Mouse (Mus musculus): ENCODE results near the gene Lysmd4. TPM values are rescaled to one million over a fixed set of nuclear protein-coding genes. Genes with fewer than 3 reads are reported as not detected.

Lysmd4 gene
- total RNA-seq, 4 experiments from 2014 or later: 31.5 to 34.1 (median 33.3) TPM

DNA sequence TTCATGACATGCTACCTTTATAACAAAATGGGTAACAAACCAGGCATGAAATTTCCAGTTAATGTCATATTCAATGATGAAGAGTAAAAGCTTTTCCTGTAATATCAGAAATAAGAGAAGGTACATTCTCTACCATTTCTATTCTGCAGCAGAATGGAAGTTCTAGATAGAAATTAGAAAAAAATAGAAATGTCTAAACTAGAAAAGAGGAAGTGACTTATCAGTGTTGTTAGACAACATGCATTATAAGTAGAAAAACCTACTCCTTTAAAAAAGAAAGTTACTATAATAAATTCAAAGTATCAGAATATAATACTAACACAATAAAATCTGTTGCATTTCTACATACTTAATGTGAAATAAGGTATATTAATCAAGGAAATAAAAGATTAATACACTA is 96.4 kb downstream of the Lysmd4 start:
- no peak for DNase-seq (ENCODE audit: low spot score in 2 of 2)

DNA sequence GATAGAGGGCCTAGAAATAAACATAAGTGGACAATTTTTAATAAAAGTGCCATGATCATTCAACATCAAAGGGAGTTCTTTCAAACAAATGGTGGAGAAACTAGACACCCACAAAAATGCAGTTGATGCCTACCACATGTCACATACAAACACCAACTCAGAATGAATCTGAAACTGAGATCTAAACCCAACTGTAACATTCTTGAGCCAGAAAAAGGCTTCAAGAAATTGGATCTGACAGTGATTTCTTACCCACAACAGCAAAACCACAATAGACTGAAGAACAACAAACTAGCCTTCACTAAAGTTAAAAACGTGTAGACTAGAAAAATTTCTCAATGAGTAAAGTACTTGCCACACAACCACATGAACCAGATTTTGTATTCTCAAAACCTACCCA is 98.0 kb downstream of the Lysmd4 start:
- no peak for DNase-seq (ENCODE audit: low spot score in 2 of 2)

DNA sequence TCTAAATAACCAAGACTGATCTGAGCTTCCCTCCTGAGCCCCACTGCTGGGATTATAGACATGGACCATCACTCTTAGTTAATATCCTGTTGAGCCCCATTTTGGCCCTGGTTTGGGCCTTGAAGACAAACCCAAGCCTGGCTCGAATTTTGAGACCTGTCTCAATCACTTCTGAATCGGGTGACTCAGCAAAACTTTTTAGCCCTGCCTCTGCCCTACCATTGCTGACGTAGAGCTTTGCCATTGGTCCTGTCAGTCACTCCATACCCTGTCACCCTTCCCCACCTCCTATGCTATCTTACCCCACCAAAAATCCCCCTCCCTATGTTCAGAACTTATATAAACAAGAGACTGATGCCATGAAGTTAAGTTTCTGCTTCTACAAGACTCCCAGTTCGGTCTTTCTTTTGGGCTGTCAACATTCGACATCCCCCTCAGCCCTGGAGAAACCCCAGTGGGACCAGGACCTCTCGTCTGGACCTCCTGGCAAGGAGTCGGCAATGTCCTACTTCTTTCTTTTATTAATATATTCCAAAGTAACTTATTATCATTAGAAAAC is 119.8 kb downstream of the Lysmd4 start:
- DNase-seq (ENCODE audit: low spot score in 2 of 2): no peak

DNA sequence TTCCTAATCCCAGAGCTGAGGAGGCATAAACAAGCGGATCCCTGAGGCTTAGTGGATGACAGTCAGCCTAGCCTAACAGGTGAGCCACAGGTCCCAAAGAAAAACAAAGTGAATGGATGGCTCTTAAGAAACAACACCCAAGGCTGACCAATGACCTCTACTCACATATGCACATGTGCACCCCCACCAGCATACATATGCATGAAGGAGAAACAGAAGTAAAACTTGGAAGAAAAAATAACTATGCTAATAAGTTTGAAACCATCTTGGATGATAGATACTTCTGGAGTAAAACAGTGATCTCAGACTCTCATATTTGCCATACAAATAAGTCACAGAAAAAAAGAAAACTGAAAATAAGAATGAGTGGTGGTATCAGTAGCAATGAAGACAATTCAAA is 122.1 kb downstream of the Lysmd4 start:
- DNase-seq (ENCODE audit: low spot score in 2 of 2): no peak

DNA sequence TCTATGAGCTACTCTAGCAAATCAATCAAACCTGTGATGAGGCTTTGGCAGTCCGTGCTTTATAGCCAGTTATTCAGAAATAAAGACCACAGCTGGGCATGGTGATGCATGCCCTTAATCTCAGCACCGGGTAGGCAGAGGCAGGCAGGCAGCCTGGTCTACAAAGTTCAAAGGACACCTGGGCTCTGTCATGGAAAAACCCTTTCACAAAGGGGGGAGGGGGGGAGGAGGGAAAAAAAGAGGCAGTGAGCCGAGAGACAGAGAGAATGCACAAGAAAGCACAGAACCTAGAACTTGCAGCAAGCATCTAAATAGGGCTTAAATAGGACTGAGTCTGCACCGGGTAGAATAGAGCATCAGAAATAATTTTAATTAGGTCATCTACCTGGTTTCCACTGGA is 130.6 kb downstream of the Lysmd4 start:
- no peak for DNase-seq (ENCODE audit: low spot score in 2 of 2)

DNA sequence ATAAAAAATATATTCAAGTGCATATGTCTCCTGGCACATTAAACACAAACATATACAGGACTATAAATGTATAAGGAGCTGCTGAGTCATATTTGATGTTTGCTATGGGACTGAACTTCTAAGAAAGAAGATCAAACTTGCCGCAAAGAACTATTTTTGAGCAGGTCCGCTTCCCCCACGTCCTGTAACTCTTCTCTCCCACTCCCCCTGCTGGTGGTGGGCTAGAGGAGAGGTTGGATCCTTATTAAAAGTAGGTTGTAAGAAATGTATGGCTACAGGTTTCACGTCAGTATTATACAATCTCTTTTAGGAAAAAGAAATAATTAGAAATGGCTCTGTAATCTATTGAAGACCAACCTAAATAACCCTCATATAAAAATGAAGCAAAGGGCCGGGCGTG is 131.3 kb downstream of the Lysmd4 start:
- DNase-seq (ENCODE audit: low spot score in 2 of 2): no peak

DNA sequence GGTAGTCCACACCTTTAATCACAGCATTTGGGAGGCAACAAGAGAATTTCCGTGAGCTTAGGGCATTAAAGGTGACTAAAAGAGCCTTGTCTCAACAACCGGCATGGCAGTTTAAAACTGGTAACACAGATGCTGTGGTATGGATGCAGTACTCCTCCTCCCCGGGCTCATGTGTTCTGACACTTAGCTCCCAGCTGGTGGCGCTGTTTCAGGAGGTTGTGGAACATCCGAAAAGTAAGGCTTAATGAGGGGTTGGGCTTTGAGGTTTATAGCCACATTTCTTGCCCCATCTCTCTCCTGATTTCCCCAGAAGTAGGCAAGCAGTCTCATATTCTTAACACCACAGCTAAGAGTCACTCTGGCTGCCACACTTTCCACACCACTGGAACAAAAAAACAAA is 133.5 kb downstream of the Lysmd4 start:
- no peak for DNase-seq (ENCODE audit: low spot score in 2 of 2)

Other genes starting within 250 kb of the Lysmd4 start
- 100 to 1,000 TPM; 139 to 155 (median 150) TPM for gene Mef2a, start 150.3 kb downstream of the Lysmd4 start, total RNA-seq (2022)

Data from layer of hippocampus, adult 8-10 months (tissue).